Mouse (Mus musculus) heart, postnatal 25 days (tissue): ENCODE measurements around the gene Grin2a. TPM values are rescaled to one million over a fixed set of nuclear protein-coding genes. Genes with fewer than 3 reads are reported as not detected.

ENCODE experiments used
- DNase-seq: peaks from one replicate; pipeline ENCODE4 v3.0.0; 2022; ENCODE audit warnings: low spot score
- intact Hi-C: fragments of 180-260 bp; cut with DNase I; formaldehyde crosslinking; loops from one replicate; pipeline ENCODE4 v1.15.1; 2025
- total RNA-seq, 2 experiments: library from RNA; stranded (reverse); gene quantifications; 2 replicates each; pipeline ENCODE4 v1.2.3; 2021

The Grin2a gene
- total RNA-seq, 2 experiments from 2014 or later = 0.05 to 0.08 TPM

- intact Hi-C loops = no loop called here
- DNase-seq = no peak
These were observed 14.7 kb downstream of the Grin2a start for GRCm38 (mm10) chr16:9980641-9981040.

GRCm38 (mm10) chr16:9978173-9978572, 17.2 kb downstream of the Grin2a start:
- intact Hi-C loops = no loop called here
- DNase-seq = no peak

- no peak for DNase-seq
- intact Hi-C loops = no loop called here
These were observed 22.7 kb downstream of the Grin2a start for GRCm38 (mm10) chr16:9972705-9973104.

- intact Hi-C loops = no loop called here
- no peak for DNase-seq
These were observed 30.9 kb downstream of the Grin2a start for GRCm38 (mm10) chr16:9964469-9964868.

- intact Hi-C loops = no loop called here
- no peak for DNase-seq
These were observed 32.9 kb downstream of the Grin2a start for GRCm38 (mm10) chr16:9962482-9962881.

GRCm38 (mm10) chr16:9959340-9959739, 36.0 kb downstream of the Grin2a start:
- no peak for DNase-seq
- intact Hi-C loops = no loop called here

- DNase-seq = no peak
- intact Hi-C loops = no loop called here
These were observed 41.1 kb downstream of the Grin2a start for GRCm38 (mm10) chr16:9954266-9954665.

- intact Hi-C loops = no loop called here
- no peak for DNase-seq
These were observed 41.9 kb downstream of the Grin2a start for GRCm38 (mm10) chr16:9953396-9953831.

GRCm38 (mm10) chr16:9949250-9949649, 46.1 kb downstream of the Grin2a start:
- DNase-seq = no peak
- intact Hi-C loops = no loop called here

GRCm38 (mm10) chr16:9947430-9947829, 47.9 kb downstream of the Grin2a start:
- no peak for DNase-seq
- intact Hi-C loops = no loop called here

- intact Hi-C loops = no loop called here
- DNase-seq = no peak
These were observed 50.5 kb downstream of the Grin2a start for GRCm38 (mm10) chr16:9944836-9945235.

- intact Hi-C loops = no loop called here
- DNase-seq = no peak
These were observed 53.9 kb downstream of the Grin2a start for GRCm38 (mm10) chr16:9941306-9941930.

- no peak for DNase-seq
- intact Hi-C loops = no loop called here
These were observed 54.6 kb downstream of the Grin2a start for GRCm38 (mm10) chr16:9940716-9941115.

- intact Hi-C loops = no loop called here
- DNase-seq = no peak
These were observed 84.7 kb downstream of the Grin2a start for GRCm38 (mm10) chr16:9910672-9911071.

- intact Hi-C loops = no loop called here
- DNase-seq = no peak
These were observed 86.1 kb downstream of the Grin2a start for GRCm38 (mm10) chr16:9909225-9909624.

GRCm38 (mm10) chr16:9904443-9904842, 90.9 kb downstream of the Grin2a start:
- DNase-seq = no peak
- intact Hi-C loops = no loop called here

- no peak for DNase-seq
These were observed 92.5 kb downstream of the Grin2a start for GRCm38 (mm10) chr16:9902680-9903463.

GRCm38 (mm10) chr16:9901433-9901832, 93.9 kb downstream of the Grin2a start:
- intact Hi-C loops = no loop called here
- DNase-seq = no peak

More at GRCm38 (mm10) chr16:9902680-9903463, 92.5 kb downstream of the Grin2a start:
- intact Hi-C loops = no loop called here

- intact Hi-C loops = no loop called here
- DNase-seq = no peak
These were observed 94.4 kb downstream of the Grin2a start for GRCm38 (mm10) chr16:9900996-9901395.

- intact Hi-C loops = no loop called here
- no peak for DNase-seq
These were observed 95.2 kb downstream of the Grin2a start for GRCm38 (mm10) chr16:9900196-9900595.

- no peak for DNase-seq
- intact Hi-C loops = no loop called here
These were observed 96.2 kb downstream of the Grin2a start for GRCm38 (mm10) chr16:9899176-9899575.
